Mouse (Mus musculus): ENCODE data around the gene Palb2. TPM values are rescaled to one million over a fixed set of nuclear protein-coding genes. Genes with fewer than 3 reads are reported as not detected.
A peak's percentile ranks its signal among the peaks of the same experiment; 100 is the strongest.
"Not testable (repeated sequence)": the region's sequence is repeated elsewhere in the genome, so short reads cannot be mapped to it uniquely, and the experiment has no call there.

Gene Palb2
- total RNA-seq, 2 experiments from 2014 or later = 0.45 to 0.58 TPM

DNA sequence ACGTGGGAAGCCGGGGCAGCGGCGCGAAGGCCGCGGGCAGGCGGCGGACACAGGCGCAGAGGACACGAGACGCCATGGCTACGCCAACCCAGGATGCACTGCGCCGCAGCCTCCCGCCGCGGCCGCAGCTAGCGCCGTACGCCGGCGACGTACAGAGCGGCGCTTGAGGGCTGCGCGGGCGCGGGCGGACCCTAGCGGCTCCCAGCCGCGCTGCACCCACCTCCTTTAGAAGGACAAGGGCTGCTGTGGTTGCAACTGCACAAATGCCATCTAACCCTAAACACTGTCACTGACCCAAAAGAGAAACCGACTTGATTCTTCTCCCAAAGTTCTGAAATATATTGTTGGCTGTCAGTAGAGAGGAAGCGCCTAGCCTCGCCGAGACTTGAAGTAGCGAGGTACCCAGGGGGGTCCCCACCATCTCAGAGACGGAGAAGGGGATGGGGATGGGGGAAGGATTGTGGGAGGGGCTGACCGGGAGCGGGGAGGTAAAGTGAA lies 31.0 kb downstream of the Palb2 start, which contains the start of gene Ndufab1:
Gene Ndufab1 (minus strand): TSS at position 140 of the 498 bp plus-strand sequence.
- DNase-seq = peak; percentile 85

DNA sequence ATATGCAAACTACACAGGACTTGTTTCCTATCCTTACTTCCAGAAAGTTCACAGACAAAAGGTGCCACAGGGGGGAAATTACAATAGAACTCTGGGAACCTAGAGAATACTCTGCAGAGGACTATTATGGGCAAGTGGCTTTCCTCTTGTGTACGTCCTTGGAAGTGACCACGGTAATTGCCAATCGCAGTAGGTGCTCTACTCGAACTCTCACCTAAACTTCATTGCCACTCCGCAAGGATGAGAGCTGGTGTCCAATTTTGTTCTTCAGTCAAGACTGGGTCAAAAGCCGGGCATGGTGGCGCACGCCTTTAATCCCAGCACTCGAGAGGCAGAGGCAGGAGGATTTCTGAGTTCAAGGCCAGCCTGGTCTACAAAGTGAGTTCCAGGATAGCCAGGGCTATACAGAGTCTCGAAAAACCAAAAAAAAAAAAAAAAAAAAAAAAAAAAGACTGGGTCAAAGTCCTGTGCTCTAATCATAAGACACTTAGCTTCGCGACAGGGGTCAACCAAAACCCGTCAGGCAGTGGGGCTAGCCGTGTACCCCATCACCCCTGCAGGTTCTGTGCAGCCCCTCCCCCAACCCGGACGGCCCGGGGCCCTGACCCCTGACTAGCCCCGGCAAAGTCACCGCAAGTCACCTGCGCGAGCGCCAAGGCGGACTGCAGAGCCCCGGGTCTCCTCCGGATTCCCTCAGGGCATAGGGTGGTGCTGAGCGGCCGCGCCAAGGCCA lies 31.6 kb downstream of the Palb2 start:
- DNase-seq; intact Hi-C loops (cut with DNase I; ENCODE audit: low total_unique reads): not testable (repeated sequence)

More for the DNA sequence above, 31.0 kb downstream of the Palb2 start, which contains the start of gene Ndufab1:
- intact Hi-C loops (cut with DNase I; ENCODE audit: low total_unique reads) = no loop called here

DNA sequence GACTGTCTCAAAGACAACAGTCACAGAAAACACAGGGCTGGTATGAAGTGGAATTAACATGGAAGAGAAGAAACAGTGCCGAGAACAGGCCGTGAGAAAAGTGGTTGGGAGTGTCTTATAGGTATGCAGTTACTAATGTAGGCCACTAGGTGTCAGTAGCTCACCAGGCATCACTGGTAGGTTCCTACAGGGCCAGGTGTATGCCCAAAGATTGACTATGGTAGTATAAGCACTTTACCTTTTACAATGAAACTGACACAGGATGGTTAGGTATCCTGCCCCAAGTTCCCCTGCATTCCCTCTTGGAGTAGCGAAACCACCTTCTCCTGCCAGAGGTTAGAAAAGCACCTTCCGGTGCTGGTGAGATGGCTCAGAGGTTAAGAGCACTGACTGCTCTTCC lies 33.6 kb downstream of the Palb2 start:
- no peak for DNase-seq
- intact Hi-C loops (cut with DNase I; ENCODE audit: low total_unique reads) = no loop called here

DNA sequence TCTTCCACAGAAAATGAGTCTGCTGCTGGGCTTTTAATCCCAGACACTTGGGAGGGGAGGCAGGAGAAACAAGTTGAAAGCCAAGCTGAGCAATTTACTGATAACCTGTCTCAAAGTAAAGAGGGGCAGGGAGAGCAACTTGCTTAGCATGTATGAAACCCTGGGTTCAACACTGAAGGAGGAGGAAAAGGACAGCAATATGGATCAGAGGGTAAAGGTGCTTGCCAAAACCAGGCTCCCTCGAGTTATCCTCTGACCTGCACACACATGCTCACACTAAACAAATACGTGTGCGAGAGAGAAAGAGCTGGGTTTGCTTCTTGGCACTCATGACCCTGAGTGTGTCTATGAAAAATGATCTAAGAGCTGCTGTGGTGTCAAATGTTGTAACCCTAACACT lies 34.8 kb downstream of the Palb2 start:
- DNase-seq = no peak
- intact Hi-C loops (cut with DNase I; ENCODE audit: low total_unique reads) = no loop called here

DNA sequence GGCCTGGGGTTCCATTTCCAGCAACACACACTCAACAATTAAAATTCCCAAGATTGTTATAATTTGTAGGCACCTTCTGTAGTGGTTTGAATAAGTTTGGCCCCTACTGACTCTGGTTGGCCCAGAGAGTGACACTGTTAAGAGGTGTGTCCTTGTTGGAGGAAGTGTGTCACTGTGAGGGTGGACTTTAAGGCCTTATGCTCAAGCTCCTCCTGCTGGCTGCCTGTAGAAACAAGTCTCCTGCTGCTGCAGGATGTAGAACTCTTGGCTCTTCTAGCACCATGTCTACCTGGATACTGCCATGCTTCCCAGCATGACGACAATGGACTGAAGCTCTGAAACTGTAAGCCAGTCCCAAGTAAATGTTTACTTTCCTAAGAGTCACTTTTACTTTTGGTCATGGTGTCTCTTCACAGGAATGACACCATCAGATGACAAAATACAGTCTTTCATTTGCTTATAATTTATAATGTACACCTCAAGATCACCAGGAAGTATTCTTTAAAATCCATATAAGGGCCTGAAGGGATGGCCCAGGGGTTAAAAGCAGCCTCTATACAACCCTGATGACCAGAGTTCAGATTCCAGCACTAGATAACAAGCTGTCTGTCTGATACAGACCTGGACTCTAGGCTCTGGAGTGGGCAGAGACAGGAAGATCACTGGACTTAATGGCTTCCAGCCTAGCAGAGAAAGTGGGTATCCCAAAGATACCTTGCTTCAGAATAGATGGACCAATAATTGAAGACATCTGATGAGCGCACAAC lies 38.0 kb downstream of the Palb2 start:
- intact Hi-C loops (cut with DNase I; ENCODE audit: low total_unique reads) = no loop called here
- DNase-seq = no peak

DNA sequence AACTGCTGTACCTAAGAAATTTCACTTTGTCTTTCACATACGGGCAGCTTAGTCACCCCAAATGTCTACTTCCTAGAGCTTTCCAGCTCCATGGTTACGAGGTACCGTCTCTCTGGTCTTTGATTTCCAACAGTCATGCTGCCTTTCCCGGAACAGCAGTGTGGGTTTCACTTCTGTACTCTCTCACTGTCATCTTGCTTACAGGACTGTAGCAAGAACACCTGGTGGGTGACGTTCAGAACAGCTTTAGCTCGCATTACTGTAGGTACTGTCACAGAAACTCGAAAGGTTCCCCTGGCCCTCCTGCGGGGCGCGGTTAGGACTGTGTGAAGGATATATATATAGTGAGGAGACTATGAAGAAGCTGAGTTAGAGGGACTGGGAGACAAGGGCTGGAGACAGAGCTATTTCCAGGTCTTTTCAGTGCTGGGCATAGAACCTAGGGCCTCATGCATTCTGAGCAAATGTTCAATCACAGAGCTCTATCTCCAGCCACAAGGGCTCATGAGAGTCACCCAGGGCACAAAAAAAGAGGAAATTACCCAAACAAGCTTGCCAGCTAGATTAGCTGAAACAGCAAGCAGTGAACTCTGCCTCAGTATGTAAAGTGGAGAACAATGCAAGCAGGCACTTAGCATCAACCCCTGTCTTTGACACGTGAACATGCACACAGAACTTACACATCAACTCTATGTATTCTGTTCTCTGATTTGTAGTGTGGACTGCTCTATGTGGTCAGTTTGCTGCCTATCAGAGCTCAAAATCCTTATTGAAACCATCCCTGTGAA lies 45.4 kb downstream of the Palb2 start:
- intact Hi-C loops (cut with DNase I; ENCODE audit: low total_unique reads) = no loop called here

DNA sequence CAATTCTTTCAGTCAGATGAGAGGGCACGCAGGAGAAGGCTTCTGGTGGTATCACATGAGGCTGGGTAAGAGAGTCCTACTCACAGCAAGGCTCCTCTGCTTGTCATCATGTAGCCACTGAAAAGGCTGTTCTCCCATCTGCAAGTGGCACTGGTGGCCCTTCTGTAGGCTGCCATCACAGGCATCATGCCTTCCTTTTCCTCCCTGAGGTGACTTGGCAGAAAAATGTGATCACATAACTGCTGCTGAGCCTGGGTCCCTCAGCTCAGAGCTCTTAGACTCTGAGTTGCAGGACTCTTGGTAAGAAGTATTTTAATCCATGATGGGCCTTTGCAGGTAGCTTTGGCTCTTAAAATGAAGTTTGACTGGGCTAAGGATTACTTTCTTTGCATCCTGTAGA lies 51.7 kb downstream of the Palb2 start:
- no peak for DNase-seq
- intact Hi-C loops (cut with DNase I; ENCODE audit: low total_unique reads) = no loop called here

More for the DNA sequence above, 45.4 kb downstream of the Palb2 start:
- no peak for DNase-seq

DNA sequence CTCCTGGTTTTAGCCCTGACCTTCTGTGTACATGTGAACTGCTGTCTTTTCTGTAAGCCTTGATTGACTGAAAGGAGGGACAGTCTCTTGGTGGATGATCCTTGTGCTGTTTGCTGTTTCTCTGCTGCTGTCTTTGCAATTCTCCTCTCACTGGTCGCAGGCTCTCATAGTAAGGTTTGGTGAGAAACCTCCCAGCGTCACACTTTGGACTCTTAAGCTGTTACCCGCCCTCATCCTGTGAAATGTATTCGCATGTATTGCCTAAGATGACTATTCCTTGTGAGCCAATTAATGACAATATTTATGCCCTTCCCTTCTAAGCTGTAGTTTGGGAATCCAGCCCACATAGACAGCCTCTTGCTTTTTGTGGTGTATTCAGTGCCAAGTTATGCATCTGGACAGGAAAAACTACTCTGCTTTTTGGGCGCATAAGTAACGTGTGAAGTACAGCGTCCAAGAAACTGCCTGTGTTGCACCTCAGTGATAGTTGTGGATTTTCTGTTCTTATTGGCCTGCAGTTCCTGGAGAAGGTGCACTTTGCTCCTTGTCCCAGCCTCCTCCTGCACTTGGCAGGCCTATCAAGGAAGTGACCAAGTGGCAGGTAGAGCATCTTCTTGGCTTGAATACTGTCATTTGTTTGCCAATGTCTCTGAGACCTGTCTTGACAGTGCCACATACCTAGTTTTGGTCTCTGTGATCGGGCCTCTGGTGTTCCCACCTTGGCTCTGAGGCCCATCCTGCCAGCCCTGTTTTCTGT lies 52.8 kb downstream of the Palb2 start:
- intact Hi-C loops (cut with DNase I; ENCODE audit: low total_unique reads) = no loop called here
- no peak for DNase-seq

DNA sequence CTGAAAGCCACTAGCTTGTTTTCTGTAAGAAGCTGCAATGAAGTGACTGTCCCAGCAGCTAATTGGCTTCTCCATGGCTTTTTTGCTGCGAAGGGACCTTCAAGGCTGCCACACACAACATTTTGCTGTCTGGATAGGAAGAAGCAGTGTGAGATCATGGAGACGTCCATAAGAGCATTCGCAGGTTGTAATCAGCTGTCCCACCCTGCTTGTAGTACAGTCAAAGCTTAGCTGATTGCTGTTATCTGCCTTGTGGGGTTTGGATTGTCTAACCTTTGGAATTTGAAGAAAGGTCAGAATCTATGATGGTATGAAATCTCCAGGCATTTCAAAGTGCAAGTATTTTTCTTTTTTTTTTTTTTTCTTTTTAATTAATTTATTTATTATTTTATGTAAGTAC lies 58.4 kb downstream of the Palb2 start:
- no peak for DNase-seq
- intact Hi-C loops (cut with DNase I; ENCODE audit: low total_unique reads) = loop anchor here (5.0 kb wide), 1 partner anchor 57 kb away; no protein-coding TSS in a partner anchor

DNA sequence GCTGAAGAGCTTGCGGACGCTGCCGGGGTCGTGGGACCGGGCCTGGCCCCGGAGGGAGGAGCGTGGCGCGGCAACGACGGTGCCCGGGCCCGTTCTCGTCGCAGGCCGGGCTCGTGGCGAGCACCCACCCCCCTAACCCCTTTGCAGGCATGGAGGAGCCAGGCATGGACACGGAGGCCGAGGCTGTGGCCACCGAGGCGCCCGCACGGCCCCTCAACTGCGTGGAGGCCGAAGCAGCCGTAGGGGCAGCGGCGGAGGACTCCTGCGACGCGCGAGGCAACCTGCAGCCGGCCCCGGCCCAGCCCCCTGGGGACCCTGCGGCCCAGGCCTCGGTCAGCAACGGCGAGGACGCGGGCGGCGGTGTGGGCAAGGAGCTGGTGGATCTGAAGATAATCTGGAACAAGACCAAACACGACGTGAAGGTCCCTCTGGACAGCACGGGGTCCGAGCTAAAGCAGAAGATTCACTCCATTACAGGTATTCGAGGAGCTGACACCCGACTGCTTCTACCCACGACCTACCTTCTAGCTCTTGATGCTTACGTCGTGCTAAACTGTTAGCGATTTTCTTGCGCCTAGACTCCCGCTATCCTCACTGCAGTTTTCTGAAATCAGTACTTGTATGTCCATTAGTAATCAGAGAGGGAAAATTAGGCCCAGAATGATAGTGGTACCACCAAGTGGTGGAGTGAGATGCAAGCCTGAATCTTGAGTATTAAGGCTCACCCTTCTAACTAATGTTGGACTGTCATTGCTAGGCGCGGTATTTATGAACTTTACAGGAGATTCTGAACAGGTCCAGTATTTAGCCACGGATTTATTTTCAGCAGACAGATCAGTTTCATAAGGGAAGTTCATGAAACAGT lies 65.0 kb downstream of the Palb2 start:
- intact Hi-C loops (cut with DNase I; ENCODE audit: low total_unique reads) = no loop called here
- DNase-seq = no peak

DNA sequence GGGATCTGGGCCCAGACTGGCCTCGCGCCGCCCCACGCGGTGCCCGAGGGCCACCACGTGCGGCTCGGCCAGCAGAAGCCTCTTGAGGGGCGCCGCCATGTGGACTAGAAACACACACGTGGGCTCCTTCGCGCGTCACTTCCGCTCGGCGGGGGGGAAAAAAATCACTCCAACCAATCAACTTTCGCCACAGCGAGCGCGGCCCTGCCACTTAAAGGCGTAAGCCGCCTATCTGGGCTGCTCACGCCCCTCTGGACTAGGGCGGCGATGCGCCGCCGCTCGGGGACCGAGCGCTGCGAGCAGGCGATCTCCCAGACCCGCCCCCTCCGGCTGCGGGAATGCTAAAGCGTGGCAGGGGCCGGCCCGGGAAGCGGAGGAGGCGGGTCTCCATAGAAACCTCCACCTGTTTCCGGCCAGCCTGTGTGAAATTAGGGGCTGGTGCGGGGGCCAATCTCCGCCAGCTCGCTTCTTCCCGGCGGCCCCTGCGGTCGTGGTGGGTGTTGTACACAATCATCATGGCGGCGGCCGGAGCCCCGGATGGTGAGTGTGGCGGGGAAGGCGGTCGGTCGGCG lies 65.8 kb downstream of the Palb2 start, which contains the start of the genes Ubfd1 and Ears2:
Gene Ubfd1 (plus strand): TSS at position 231 of the 572 bp plus-strand sequence.
Gene Ears2 (minus strand): TSS at position 319 of the 572 bp plus-strand sequence.
- DNase-seq = peak; percentile 95
- intact Hi-C loops (cut with DNase I; ENCODE audit: low total_unique reads) = no loop called here

DNA sequence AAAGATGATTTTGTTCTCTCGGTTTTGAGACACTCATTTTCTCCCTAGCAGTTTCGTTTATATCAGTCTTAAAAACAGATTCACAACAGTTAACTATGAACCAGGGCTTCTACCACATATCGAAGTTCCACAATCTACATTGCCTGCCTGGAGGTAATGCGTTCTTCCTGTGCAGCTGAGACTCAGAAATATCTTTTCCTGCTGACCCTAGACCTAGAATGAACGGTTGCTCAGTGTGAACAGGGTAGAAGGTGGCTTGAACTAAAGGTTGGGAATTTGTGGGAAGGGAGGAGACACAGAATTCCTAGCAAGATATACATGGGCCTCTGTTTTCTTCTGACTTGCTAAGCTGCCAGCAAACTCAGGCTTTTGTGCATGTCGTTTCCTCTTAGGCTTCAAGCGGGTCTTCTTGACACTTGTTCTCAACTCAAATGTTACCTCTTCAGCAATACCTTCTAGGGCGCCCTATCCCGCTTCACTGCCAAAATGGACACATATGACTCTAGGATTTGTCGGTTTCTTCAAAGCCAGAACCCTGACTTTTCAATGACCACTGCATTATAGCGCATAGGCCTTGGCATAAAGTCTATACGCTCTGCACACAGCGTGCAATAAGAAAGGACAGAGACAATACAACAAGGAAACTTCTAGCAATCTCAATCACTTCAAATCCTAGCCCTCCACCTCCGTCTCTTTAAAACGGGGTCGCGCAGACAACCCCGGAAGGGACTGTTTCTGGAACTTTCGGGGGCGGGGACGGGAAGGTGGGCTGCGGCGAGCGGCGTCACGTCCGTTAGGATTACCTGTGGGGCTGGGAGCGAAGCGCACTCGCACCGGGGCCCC lies 66.5 kb downstream of the Palb2 start:
- no peak for DNase-seq
- intact Hi-C loops (cut with DNase I; ENCODE audit: low total_unique reads) = no loop called here

DNA sequence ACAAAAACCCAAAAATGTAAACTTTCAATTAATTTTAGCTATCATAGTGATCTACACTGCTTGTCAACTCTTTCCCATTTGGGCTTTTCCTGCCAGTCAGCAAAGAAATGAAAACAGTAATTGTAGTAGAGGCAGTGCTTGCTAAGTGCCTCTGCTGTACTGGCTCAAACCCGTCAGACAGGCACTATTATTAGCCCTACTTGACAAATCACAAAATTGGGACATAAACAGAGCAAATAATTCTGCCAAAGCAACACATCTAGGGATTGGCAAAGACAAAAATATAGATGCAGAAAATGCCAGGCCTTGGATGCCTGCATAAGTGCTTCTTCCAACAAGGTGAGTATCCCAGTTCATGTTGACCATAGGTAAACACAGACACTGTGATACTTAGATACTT lies 67.1 kb downstream of the Palb2 start:
- intact Hi-C loops (cut with DNase I; ENCODE audit: low total_unique reads) = no loop called here
- DNase-seq = no peak
